Mouse (Mus musculus) v-Abl transformed pro-B cells (cell line): ENCODE results near the gene Entpd6.

Experiments used
- in situ Hi-C, 2 experiments: fragments of 400-800 bp; cut with MboI; formaldehyde crosslinking; loops; one replicate each; pipeline ENCODE4 v1.15.1; 2025; ENCODE audit not compliant: unreplicated experiment in 2 of 2

The Entpd6 gene

GRCm38 (mm10) chr2:150748854-150749253, at the start of gene Entpd6:
Gene Entpd6 (plus strand): TSS chr2:150749042.
- in situ Hi-C loops = loop anchor here (5.0 kb wide), 1 partner anchor 72 kb away; no protein-coding TSS in a partner anchor

GRCm38 (mm10) chr2:150712167-150712674, 36.6 kb upstream of the Entpd6 start:
- in situ Hi-C loops = no loop called here

- in situ Hi-C loops = no loop called here
These were observed 12.9 kb upstream of the Entpd6 start for GRCm38 (mm10) chr2:150735756-150736576.

GRCm38 (mm10) chr2:150737881-150738280, 11.0 kb upstream of the Entpd6 start:
- in situ Hi-C loops = no loop called here

- in situ Hi-C loops = no loop called here
These were observed 8.5 kb upstream of the Entpd6 start for GRCm38 (mm10) chr2:150740145-150740841.

- in situ Hi-C loops = no loop called here
These were observed 7.4 kb upstream of the Entpd6 start for GRCm38 (mm10) chr2:150741405-150741804.

GRCm38 (mm10) chr2:150745016-150745415, 3.8 kb upstream of the Entpd6 start:
- in situ Hi-C loops = loop anchor here (5.0 kb wide), 1 partner anchor 68 kb away; no protein-coding TSS in a partner anchor

- in situ Hi-C loops = loop anchor here (5.0 kb wide), 1 partner anchor 72 kb away; no protein-coding TSS in a partner anchor
These were observed 441 bp downstream of the Entpd6 start for GRCm38 (mm10) chr2:150749283-150749682.

GRCm38 (mm10) chr2:150750129-150750979, 1.5 kb downstream of the Entpd6 start:
- in situ Hi-C loops = loop anchor here in 1 of 2 experiments (10.0 kb wide), 1 partner anchor 146 kb away; the partner anchor contains the start of gene Apmap

GRCm38 (mm10) chr2:150755016-150755415, 6.2 kb downstream of the Entpd6 start:
- in situ Hi-C loops = loop anchor here in 1 of 2 experiments (10.0 kb wide), 1 partner anchor 150 kb away; the partner anchor contains the start of gene Apmap

GRCm38 (mm10) chr2:150761476-150761875, 12.6 kb downstream of the Entpd6 start:
- in situ Hi-C loops = no loop called here

- in situ Hi-C loops = no loop called here
These were observed 16.8 kb downstream of the Entpd6 start for GRCm38 (mm10) chr2:150765619-150766018.

GRCm38 (mm10) chr2:150766083-150766862, 17.4 kb downstream of the Entpd6 start:
- in situ Hi-C loops = no loop called here

GRCm38 (mm10) chr2:150768678-150769077, 19.8 kb downstream of the Entpd6 start:
- in situ Hi-C loops = no loop called here

- in situ Hi-C loops = no loop called here
These were observed 21.9 kb downstream of the Entpd6 start for GRCm38 (mm10) chr2:150770747-150771146.

GRCm38 (mm10) chr2:150771169-150771568, 22.3 kb downstream of the Entpd6 start:
- in situ Hi-C loops = no loop called here

- in situ Hi-C loops = no loop called here
These were observed 23.2 kb downstream of the Entpd6 start for GRCm38 (mm10) chr2:150771996-150772395.

- in situ Hi-C loops = no loop called here
These were observed 23.8 kb downstream of the Entpd6 start for GRCm38 (mm10) chr2:150772466-150773119.

- in situ Hi-C loops = loop anchor here (25.0 kb wide), 3 partner anchors 220 to 954 kb away; partner anchors contain the start of genes Zfp120 (in 2 of the 2), Cst7 (in 1 of the 2) and Psmf1 (in 1 of the 2)
These were observed 34.0 kb downstream of the Entpd6 start for GRCm38 (mm10) chr2:150782801-150783200.
